Mouse (Mus musculus): ENCODE measurements at regions not wholly inside any gene's neighbourhood (a gene's known extent, or its start where the extent isn't known, plus 50 kb on each side); places are given as distances from the start of the nearest gene placed in this dataset.

GRCm38 (mm10) chr6:51065156-51065555 lies 367.3 kb upstream of the Nfe2l3 start:
- TF ChIP-seq CTCF (conservative IDR thresholded peaks at IDR 0.05; ENCODE audit: insufficient read depth, insufficient read length, low read depth, low read length), result no peak
- TF ChIP-seq POLR2A (IDR thresholded peaks at IDR 0.05; ENCODE audit: low read depth, low read length), result no peak

Data from kidney, adult 2 months (tissue).